Mouse (Mus musculus): Measurements from ENCODE around the gene Zc3h7b.

DNA sequence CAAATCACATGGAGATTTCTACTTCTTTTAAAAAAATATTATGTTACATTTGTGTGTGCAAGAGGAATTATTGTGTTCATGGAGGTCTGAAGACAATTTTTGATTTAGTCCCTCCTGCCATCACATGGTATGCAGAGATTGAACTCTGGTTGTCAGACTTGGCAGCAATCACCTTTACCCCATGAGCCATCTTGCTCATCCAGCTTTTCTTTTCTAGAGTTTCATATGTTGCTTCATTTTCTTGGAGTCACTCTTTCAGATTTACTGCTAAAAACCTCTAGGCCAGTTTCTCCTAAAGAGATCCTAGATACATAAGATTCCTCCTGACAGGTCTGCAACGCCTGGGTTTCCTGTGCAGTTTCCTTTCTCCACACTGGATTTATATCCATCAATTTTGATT is 64.7 kb downstream of the Zc3h7b start:
- TF ChIP-seq ZC3H11A (IDR thresholded peaks at IDR 0.05; ENCODE audit: borderline replicate concordance, low read depth, low read length) (no peak), CHD2 (IDR thresholded peaks at IDR 0.05; ENCODE audit: low read depth, low read length) (no peak), MAFK (IDR thresholded peaks at IDR 0.05; ENCODE audit: insufficient read depth, low read depth, low read length) (no peak), HCFC1 (IDR thresholded peaks at IDR 0.05; ENCODE audit: borderline replicate concordance, insufficient read depth, low read length) (no peak)
